ENCODE assay signal across 29 mouse cellular contexts in genomic region chr11:119287207-119287992, GRCm38 (mm10). TPM values are rescaled to one million over a fixed set of nuclear protein-coding genes. Genes with fewer than 3 reads are reported as not detected.
DNase-seq lines count a peak whose midpoint lies in the region; ATAC-seq and TF ChIP-seq lines count a peak whose summit lies in the region.
"Had no signal": no experiment of that assay in that cellular context is flagged by ENCODE, and none has a peak within 500 bp of the region (broad histone marks: within the 10 kb centered on the region; RNA-seq: fewer than 3 reads in every experiment).

No protein-coding gene starts in this region.

- H3K9ac ChIP-seq in intestine, postnatal 0 days (ENCODE audit: low read depth, low read length): no peak overlapping the region
- no peak overlapping the region for H3K9ac ChIP-seq in intestine, embryonic 15.5 days
- H3K9ac ChIP-seq in midbrain, embryonic 13.5 days (replicated peaks): no peak overlapping the region
- H3K9ac ChIP-seq in midbrain, embryonic 15.5 days: no peak overlapping the region
- H3K9ac ChIP-seq: forebrain, embryonic 13.5 days; hindbrain, embryonic 15.5 days; lung, embryonic 15.5 days; midbrain, embryonic 12.5 days; neural tube, embryonic 15.5 days; stomach, embryonic 15.5 days had no signal

- 87% methylated on average over 20 of the region's 20 CpGs for WGBS in intestine, postnatal 0 days
- WGBS in intestine, embryonic 15.5 days: 86% methylated on average over 20 of the region's 20 CpGs
- 91% methylated on average over 20 of the region's 20 CpGs for WGBS in midbrain, embryonic 13.5 days
- 93% methylated on average over 20 of the region's 20 CpGs for WGBS in midbrain, embryonic 15.5 days

- no peak for ATAC-seq in intestine, postnatal 0 days
- no peak for ATAC-seq in intestine, embryonic 15.5 days
- ATAC-seq in midbrain, embryonic 13.5 days: no peak
- no peak for ATAC-seq in midbrain, embryonic 15.5 days (replicated peaks)
- ATAC-seq: activated CD4-positive, CD25-positive, alpha-beta regulatory T cell, adult 4 months; CD4-positive, CD25-positive, alpha-beta regulatory T cell, adult 4 months; forebrain, embryonic 13.5 days; inflammation-experienced regulatory T-cells, adult 6 months had no signal

- no peak for TF ChIP-seq CTCF in intestine, postnatal 0 days (IDR thresholded peaks at IDR 0.05; ENCODE audit: low read depth)

- no peaks in the 10 kb centered on the region for H3K4me1 ChIP-seq in intestine, postnatal 0 days (replicated peaks; ENCODE audit: control insufficient read depth, insufficient read depth, low read length)
- H3K4me1 ChIP-seq in intestine, embryonic 15.5 days (replicated peaks): no peaks in the 10 kb centered on the region
- H3K4me1 ChIP-seq in midbrain, embryonic 13.5 days (replicated peaks): no peaks in the 10 kb centered on the region
- H3K4me1 ChIP-seq in midbrain, embryonic 15.5 days: no peaks in the 10 kb centered on the region
- H3K4me1 ChIP-seq: forebrain, embryonic 13.5 days; hindbrain, embryonic 15.5 days; midbrain, embryonic 12.5 days; neural tube, embryonic 15.5 days; stomach, embryonic 15.5 days had no signal

- DNase-seq in cerebellum, postnatal 14 days: peak; percentile 49 to 60
- DNase-seq in cerebellum, adult 11 months: no peak
- DNase-seq in cerebellum, postnatal 36 days: peak; percentile 31 to 40
- no peak for DNase-seq in adrenal gland, postnatal 4 days (ENCODE audit: low spot score in 2 of 2)
- DNase-seq: adrenal gland, adult 2 months; adrenal gland, postnatal 36 days; gastrocnemius, postnatal 25 days; heart, adult 11 months; heart, postnatal 14 days; kidney, adult 2 months; kidney, postnatal 36 days; layer of hippocampus, postnatal 36 days; liver had no signal

- H3K27ac ChIP-seq in intestine, postnatal 0 days (ENCODE audit: low read depth, low read length): 0 out of 2 replicates have a peak overlapping the region, but pooled peaks have one; percentile 21
- H3K27ac ChIP-seq in intestine, embryonic 15.5 days: no peak overlapping the region
- 0 out of 2 replicates have a peak overlapping the region, but pooled peaks have one; percentile 3 for H3K27ac ChIP-seq in midbrain, embryonic 13.5 days
- H3K27ac ChIP-seq in midbrain, embryonic 15.5 days: no peak overlapping the region
- H3K27ac ChIP-seq: forebrain, embryonic 13.5 days; hindbrain, embryonic 10.5 days; hindbrain, embryonic 15.5 days; lung, embryonic 15.5 days; midbrain, embryonic 12.5 days; neural tube, embryonic 15.5 days; stomach, embryonic 15.5 days had no signal

- no peak overlapping the region for H3K4me3 ChIP-seq in intestine, postnatal 0 days (ENCODE audit: low read depth, low read length)
- no peak overlapping the region for H3K4me3 ChIP-seq in intestine, embryonic 15.5 days (replicated peaks)
- no peak overlapping the region for H3K4me3 ChIP-seq in midbrain, embryonic 13.5 days (replicated peaks)
- H3K4me3 ChIP-seq in midbrain, embryonic 15.5 days: no peak overlapping the region
- H3K4me3 ChIP-seq: forebrain, embryonic 13.5 days; hindbrain, embryonic 10.5 days; hindbrain, embryonic 15.5 days; lung, embryonic 15.5 days; midbrain, embryonic 12.5 days; neural tube, embryonic 15.5 days; stomach, embryonic 15.5 days had no signal

- H3K36me3 ChIP-seq in intestine, postnatal 0 days (ENCODE audit: control insufficient read depth, insufficient read depth): peaks cover 75% of the 10 kb centered on the region
- H3K36me3 ChIP-seq in intestine, embryonic 15.5 days: peaks cover 52% of the 10 kb centered on the region
- H3K36me3 ChIP-seq in midbrain, embryonic 13.5 days: peaks cover 95% of the 10 kb centered on the region
- peaks cover 69% of the 10 kb centered on the region for H3K36me3 ChIP-seq in midbrain, embryonic 15.5 days (replicated peaks)

- no peak overlapping the region for H3K4me2 ChIP-seq in intestine, postnatal 0 days (replicated peaks; ENCODE audit: low read depth)
- no peak overlapping the region for H3K4me2 ChIP-seq in intestine, embryonic 15.5 days (replicated peaks)
- no peak overlapping the region for H3K4me2 ChIP-seq in midbrain, embryonic 13.5 days (replicated peaks)
- H3K4me2 ChIP-seq in midbrain, embryonic 15.5 days: no peak overlapping the region
- H3K4me2 ChIP-seq: forebrain, embryonic 13.5 days; hindbrain, embryonic 15.5 days; lung, embryonic 15.5 days; midbrain, embryonic 12.5 days; neural tube, embryonic 15.5 days; stomach, embryonic 15.5 days had no signal

- H3K9me3 ChIP-seq in intestine, postnatal 0 days (ENCODE audit: control insufficient read depth): no peaks in the 10 kb centered on the region
- H3K9me3 ChIP-seq in intestine, embryonic 15.5 days: no peaks in the 10 kb centered on the region
- H3K9me3 ChIP-seq in midbrain, embryonic 13.5 days: no peaks in the 10 kb centered on the region
- no peaks in the 10 kb centered on the region for H3K9me3 ChIP-seq in midbrain, embryonic 15.5 days
- H3K9me3 ChIP-seq: forebrain, embryonic 13.5 days; hindbrain, embryonic 10.5 days; hindbrain, embryonic 15.5 days; lung, embryonic 15.5 days; midbrain, embryonic 12.5 days; neural tube, embryonic 15.5 days; stomach, embryonic 15.5 days had no signal

- no peaks in the 10 kb centered on the region for H3K27me3 ChIP-seq in intestine, postnatal 0 days (replicated peaks; ENCODE audit: control insufficient read depth, insufficient read depth, low read length)
- no peaks in the 10 kb centered on the region for H3K27me3 ChIP-seq in intestine, embryonic 15.5 days (replicated peaks)
- H3K27me3 ChIP-seq in midbrain, embryonic 13.5 days: no peaks in the 10 kb centered on the region
- no peaks in the 10 kb centered on the region for H3K27me3 ChIP-seq in midbrain, embryonic 15.5 days (replicated peaks)
- H3K27me3 ChIP-seq: forebrain, embryonic 13.5 days; hindbrain, embryonic 15.5 days; lung, embryonic 15.5 days; midbrain, embryonic 12.5 days; neural tube, embryonic 15.5 days; stomach, embryonic 15.5 days had no signal

RNA-seq across cellular contexts. Expression of gene Eif4a3, which starts 12.5 kb away (rescaled TPM):
- polyA plus RNA-seq in intestine, postnatal 0 days (2015; fragmentation: Nextera tagmentation; extraction: Ambion mirVana): 162 and 174 TPM in 2 replicates
- 335 and 348 TPM in 2 replicates for polyA plus RNA-seq in intestine, embryonic 15.5 days (2015; fragmentation: Nextera tagmentation; extraction: Ambion mirVana)
- 317 and 341 TPM in 2 replicates for polyA plus RNA-seq in midbrain, embryonic 13.5 days (2015; fragmentation: Nextera tagmentation; extraction: Ambion mirVana)
- 261 and 266 TPM in 2 replicates for polyA plus RNA-seq in midbrain, embryonic 15.5 days (2015; fragmentation: Nextera tagmentation; extraction: Ambion mirVana)
- 100 to 1,000 TPM; 172 TPM for total RNA-seq in adrenal gland, postnatal 4 days (2021)

RNA-seq across cellular contexts. Expression of gene Gaa, which starts 19.7 kb away (rescaled TPM):
- polyA plus RNA-seq in intestine, postnatal 0 days (2015; fragmentation: Nextera tagmentation; extraction: Ambion mirVana): 71.6 and 79.0 TPM in 2 replicates
- 66.3 and 69.1 TPM in 2 replicates for polyA plus RNA-seq in intestine, embryonic 15.5 days (2015; fragmentation: Nextera tagmentation; extraction: Ambion mirVana)
- 49.9 and 50.7 TPM in 2 replicates for polyA plus RNA-seq in midbrain, embryonic 13.5 days (2015; fragmentation: Nextera tagmentation; extraction: Ambion mirVana)
- 93.9 and 95.3 TPM in 2 replicates for polyA plus RNA-seq in midbrain, embryonic 15.5 days (2015; fragmentation: Nextera tagmentation; extraction: Ambion mirVana)
- total RNA-seq in adrenal gland, postnatal 4 days (2021): 10 to 100 TPM; 87.5 to 87.7 TPM

RNA-seq across cellular contexts. Expression of gene Card14, which starts 20.2 kb away (rescaled TPM):
- polyA plus RNA-seq in intestine, postnatal 0 days (2015; fragmentation: Nextera tagmentation; extraction: Ambion mirVana): 9.9 and 11.4 TPM in 2 replicates
- polyA plus RNA-seq in intestine, embryonic 15.5 days (2015; fragmentation: Nextera tagmentation; extraction: Ambion mirVana): 5.1 and 5.6 TPM in 2 replicates
- 0.08 and 0.09 TPM in 2 replicates for polyA plus RNA-seq in midbrain, embryonic 13.5 days (2015; fragmentation: Nextera tagmentation; extraction: Ambion mirVana)
- 0.34 and 0.37 TPM in 2 replicates for polyA plus RNA-seq in midbrain, embryonic 15.5 days (2015; fragmentation: Nextera tagmentation; extraction: Ambion mirVana)
- total RNA-seq in adrenal gland, postnatal 4 days (2021): under 1 TPM; 0.48 to 0.90 TPM
- total RNA-seq: megakaryocyte progenitor cell, adult 5-6 weeks; monocyte, adult 5-6 weeks had no signal
- polyA plus RNA-seq: CD4-positive, CD25-positive, alpha-beta regulatory T cell, adult 4 months; forebrain, embryonic 13.5 days; inflammation-experienced regulatory T-cells, adult 6 months had no signal

RNA-seq across cellular contexts. Expression of gene Ccdc40, which starts 59.0 kb away (rescaled TPM):
- 1.5 and 1.8 TPM in 2 replicates for polyA plus RNA-seq in intestine, postnatal 0 days (2015; fragmentation: Nextera tagmentation; extraction: Ambion mirVana)
- polyA plus RNA-seq in intestine, embryonic 15.5 days (2015; fragmentation: Nextera tagmentation; extraction: Ambion mirVana): 2.5 and 2.6 TPM in 2 replicates
- polyA plus RNA-seq in midbrain, embryonic 13.5 days (2015; fragmentation: Nextera tagmentation; extraction: Ambion mirVana): 17.6 and 18.1 TPM in 2 replicates
- polyA plus RNA-seq in midbrain, embryonic 15.5 days (2015; fragmentation: Nextera tagmentation; extraction: Ambion mirVana): 19.3 and 21.5 TPM in 2 replicates
- total RNA-seq in adrenal gland, postnatal 4 days (2021): 1 to 10 TPM; 2.0 to 2.6 TPM

RNA-seq across cellular contexts. Expression of gene Tbc1d16, which starts 59.1 kb away (rescaled TPM):
- polyA plus RNA-seq in intestine, postnatal 0 days (2015; fragmentation: Nextera tagmentation; extraction: Ambion mirVana): 3.8 and 4.5 TPM in 2 replicates
- polyA plus RNA-seq in intestine, embryonic 15.5 days (2015; fragmentation: Nextera tagmentation; extraction: Ambion mirVana): 13.9 and 15.3 TPM in 2 replicates
- polyA plus RNA-seq in midbrain, embryonic 13.5 days (2015; fragmentation: Nextera tagmentation; extraction: Ambion mirVana): 50.0 and 53.1 TPM in 2 replicates
- 66.8 and 67.2 TPM in 2 replicates for polyA plus RNA-seq in midbrain, embryonic 15.5 days (2015; fragmentation: Nextera tagmentation; extraction: Ambion mirVana)
- 10 to 100 TPM; 25.9 to 29.7 TPM for total RNA-seq in adrenal gland, postnatal 4 days (2021)

Comparison
In these comparisons a context has a peak if more than half of its experiments do, and no peak if none do; other contexts are left out.
1. DNase-seq: peak in cerebellum, postnatal 14 days (2 of 2) and cerebellum, postnatal 36 days (2 of 2); none in cerebellum, adult 11 months (single experiment) and adrenal gland, postnatal 4 days (0 of 2).
2. H3K27ac ChIP-seq: peak in intestine, postnatal 0 days (single experiment) and midbrain, embryonic 13.5 days (single experiment); none in intestine, embryonic 15.5 days (single experiment) and midbrain, embryonic 15.5 days (single experiment).